Mouse (Mus musculus) forebrain, embryonic 16.5 days (tissue): ENCODE data around the gene Kif21a. TPM values are rescaled to one million over a fixed set of nuclear protein-coding genes. Genes with fewer than 3 reads are reported as not detected.

Source experiments
- ATAC-seq: fragments of 200-750 bp; cut with Nextera tagmentation; 2 replicates; pipeline ENCODE4 v1.8.0; 2017; ENCODE audit warnings: mild to moderate bottlenecking, moderate library complexity
- H3K27ac ChIP-seq: fragments of 300-500 bp; sonication (generic); 2 replicates; pipeline ENCODE4 v1.5.1; 2014; ENCODE audit warnings: low read length, control low read depth
- H3K27me3 ChIP-seq: fragments of 300-500 bp; sonication (generic); replicated peaks from 2 replicates; pipeline ENCODE4 v1.6.1; 2014; ENCODE audit warnings: low read length; ENCODE audit not compliant: control insufficient read depth, insufficient read depth
- H3K36me3 ChIP-seq: fragments of 300-500 bp; sonication (generic); 2 replicates; pipeline ENCODE4 v1.6.1; 2014; ENCODE audit not compliant: control insufficient read depth, insufficient read depth
- H3K4me1 ChIP-seq: fragments of 300-500 bp; sonication (generic); replicated peaks from 2 replicates; pipeline ENCODE4 v1.6.1; 2014; ENCODE audit warnings: low read length; ENCODE audit not compliant: control insufficient read depth, insufficient read depth
- H3K4me2 ChIP-seq: fragments of 300-500 bp; sonication (generic); 2 replicates; pipeline ENCODE4 v1.6.1; 2014; ENCODE audit warnings: mild to moderate bottlenecking, low read length, control low read depth
- H3K4me3 ChIP-seq: fragments of 300-500 bp; sonication (generic); replicated peaks from 2 replicates; pipeline ENCODE4 v1.5.1; 2014; ENCODE audit warnings: mild to moderate bottlenecking, low read length, control low read depth
- H3K9ac ChIP-seq: fragments of 300-500 bp; sonication (generic); replicated peaks from 2 replicates; pipeline ENCODE4 v1.6.1; 2014; ENCODE audit warnings: low read depth, low read length, control low read depth
- H3K9me3 ChIP-seq: fragments of 300-500 bp; sonication (generic); 2 replicates; pipeline ENCODE4 v1.6.1; 2016; ENCODE audit warnings: low read length; ENCODE audit not compliant: control insufficient read depth
- WGBS: fragments of 180-500 bp; shearing (Covaris S2); extraction: QIAGEN DNeasy Blood & Tissue Kit; methylation state at CpG from one replicate; pipeline ENCODE4 v1.1.7; 2014; 5-methylcytosine and 5-hydroxymethylcytosine counted together
- polyA plus RNA-seq: library from polyadenylated mRNA; unstranded; fragments of >200 nt; fragmentation: Nextera tagmentation; extraction: Ambion mirVana; gene quantifications from 2 replicates; pipeline ENCODE4 v1.2.1, GENCODE M21; 2015

The Kif21a gene
- polyA plus RNA-seq, 1 experiment from 2014 or later: 49.0 TPM

GRCm38 (mm10) chr15:90929043-90929442 lies 120.7 kb downstream of the Kif21a start:
- Histone ChIP-seq H3K27ac (no peak overlapping the region), H3K27me3 (no peaks in the 10 kb centered on the region), H3K9ac (no peak overlapping the region), H3K4me3 (no peak overlapping the region), H3K9me3 (no peaks in the 10 kb centered on the region; the same call in 1 of the 2 replicates), H3K4me1 (no peaks in the 10 kb centered on the region), H3K4me2 (no peak overlapping the region), H3K36me3 (peaks cover 5% of the 10 kb centered on the region)
- 17% methylated on average over 1 of the region's 1 CpGs for WGBS
- no peak for ATAC-seq

DNA sequence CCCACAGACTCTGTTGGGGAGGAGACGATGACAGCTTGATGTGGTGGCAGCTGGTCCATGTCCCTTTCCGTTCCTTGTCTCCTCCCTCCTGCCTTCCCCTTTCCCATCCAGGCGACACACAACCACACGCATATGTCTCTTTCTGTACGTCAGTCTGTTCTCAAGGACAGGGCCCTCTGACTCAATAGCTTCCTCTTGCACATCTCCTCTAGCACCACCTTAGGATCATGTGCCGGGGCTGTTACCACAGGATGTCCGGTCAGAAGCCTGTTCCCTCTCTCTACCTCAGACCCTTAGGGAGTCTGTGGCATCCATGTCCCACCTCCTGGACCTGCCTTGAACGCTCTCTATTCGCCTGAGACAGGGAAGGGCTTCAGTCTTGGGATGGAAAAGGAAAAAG lies 153.3 kb downstream of the Kif21a start:
- no peaks in the 10 kb centered on the region for H3K9me3 ChIP-seq
- no peak overlapping the region for H3K4me2 ChIP-seq
- H3K9ac ChIP-seq: no peak overlapping the region
- no peak for ATAC-seq
- H3K4me1 ChIP-seq: no peaks in the 10 kb centered on the region
- no peak overlapping the region for H3K4me3 ChIP-seq
- no peak overlapping the region for H3K27ac ChIP-seq
- WGBS: 86% methylated on average over 9 of the region's 9 CpGs
- H3K36me3 ChIP-seq: no peaks in the 10 kb centered on the region
- no peaks in the 10 kb centered on the region for H3K27me3 ChIP-seq

- no peak overlapping the region for H3K4me2 ChIP-seq
Observed at GRCm38 (mm10) chr15:90887466-90887865, 162.3 kb downstream of the Kif21a start.

More at GRCm38 (mm10) chr15:90887466-90887865, 162.3 kb downstream of the Kif21a start:
- Histone ChIP-seq H3K4me3 (no peak overlapping the region), H3K9ac (no peak overlapping the region), H3K9me3 (no peaks in the 10 kb centered on the region), H3K27me3 (no peaks in the 10 kb centered on the region), H3K4me1 (no peaks in the 10 kb centered on the region), H3K36me3 (no peaks in the 10 kb centered on the region), H3K27ac (no peak overlapping the region)
- ATAC-seq: no peak
- WGBS: 64% methylated on average over 8 of the region's 8 CpGs

Other genes starting within 250 kb of the Kif21a start
- gene Abcd2, start 141.9 kb upstream of the Kif21a start, polyA plus RNA-seq: 14.2 and 19.4 TPM in 2 replicates
- gene CN725425, start 149.5 kb upstream of the Kif21a start, polyA plus RNA-seq: not detected in 2 replicates